Mouse (Mus musculus): ENCODE measurements at regions not wholly inside any gene's neighbourhood (a gene's known extent, or its start where the extent isn't known, plus 50 kb on each side); places are given as distances from the start of the nearest gene placed in this dataset.

DNA sequence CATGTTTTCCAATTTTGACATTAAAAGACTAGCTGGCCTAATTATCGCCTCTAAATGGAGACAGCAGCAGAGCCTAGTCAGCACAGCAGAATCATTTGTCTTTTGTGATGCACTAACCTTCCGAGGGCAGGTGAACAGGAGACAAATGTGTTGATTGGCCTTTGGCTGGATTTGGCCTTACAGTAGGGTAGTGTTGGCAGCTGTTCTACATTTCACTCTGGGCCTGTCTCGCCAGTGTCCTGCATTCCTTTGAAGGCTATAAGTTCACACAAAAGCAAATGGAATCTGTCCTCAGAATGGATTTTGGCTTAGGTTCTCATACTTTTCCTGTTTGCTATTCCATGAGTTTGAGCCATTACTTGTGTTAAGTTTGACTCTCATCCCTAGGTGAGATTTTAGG, 297.9 kb downstream of the C1d start:
- no peak for ATAC-seq (ENCODE audit: low FRiP score)

GRCm38 (mm10) chr11:17591780-17592487, 334.6 kb downstream of the C1d start:
- Histone ChIP-seq H3K4me3 (replicated peaks) (no peak overlapping the region), H3K4me1 (no peaks in the 10 kb centered on the region), H3K27me3 (no peaks in the 10 kb centered on the region), H3K27ac (no peak overlapping the region), H3K36me3 (replicated peaks) (no peaks in the 10 kb centered on the region), H3K9ac (no peak overlapping the region), H3K9me3 (no peaks in the 10 kb centered on the region), H3K4me2 (no peak overlapping the region)
- ATAC-seq (ENCODE audit: low FRiP score): no peak
- whole genome bisulfite sequencing: 67% methylated on average over 3 of the region's 3 CpGs

More for the DNA sequence above, 297.9 kb downstream of the C1d start:
- Histone ChIP-seq H3K27me3 (no peaks in the 10 kb centered on the region), H3K9me3 (no peaks in the 10 kb centered on the region), H3K27ac (no peak overlapping the region), H3K4me3 (replicated peaks) (no peak overlapping the region), H3K4me1 (no peaks in the 10 kb centered on the region), H3K9ac (no peak overlapping the region), H3K36me3 (replicated peaks) (no peaks in the 10 kb centered on the region), H3K4me2 (no peak overlapping the region)
- WGBS: 83% methylated on average over 3 of the region's 3 CpGs

GRCm38 (mm10) chr11:17603726-17604493, 346.5 kb downstream of the C1d start:
- Histone ChIP-seq H3K27me3 (no peaks in the 10 kb centered on the region), H3K27ac (no peak overlapping the region), H3K4me2 (no peak overlapping the region), H3K4me1 (no peaks in the 10 kb centered on the region), H3K36me3 (replicated peaks) (no peaks in the 10 kb centered on the region), H3K4me3 (replicated peaks) (no peak overlapping the region), H3K9me3 (no peaks in the 10 kb centered on the region), H3K9ac (no peak overlapping the region)
- WGBS: 81% methylated on average over 6 of the region's 6 CpGs
- no peak for ATAC-seq (ENCODE audit: low FRiP score)

DNA sequence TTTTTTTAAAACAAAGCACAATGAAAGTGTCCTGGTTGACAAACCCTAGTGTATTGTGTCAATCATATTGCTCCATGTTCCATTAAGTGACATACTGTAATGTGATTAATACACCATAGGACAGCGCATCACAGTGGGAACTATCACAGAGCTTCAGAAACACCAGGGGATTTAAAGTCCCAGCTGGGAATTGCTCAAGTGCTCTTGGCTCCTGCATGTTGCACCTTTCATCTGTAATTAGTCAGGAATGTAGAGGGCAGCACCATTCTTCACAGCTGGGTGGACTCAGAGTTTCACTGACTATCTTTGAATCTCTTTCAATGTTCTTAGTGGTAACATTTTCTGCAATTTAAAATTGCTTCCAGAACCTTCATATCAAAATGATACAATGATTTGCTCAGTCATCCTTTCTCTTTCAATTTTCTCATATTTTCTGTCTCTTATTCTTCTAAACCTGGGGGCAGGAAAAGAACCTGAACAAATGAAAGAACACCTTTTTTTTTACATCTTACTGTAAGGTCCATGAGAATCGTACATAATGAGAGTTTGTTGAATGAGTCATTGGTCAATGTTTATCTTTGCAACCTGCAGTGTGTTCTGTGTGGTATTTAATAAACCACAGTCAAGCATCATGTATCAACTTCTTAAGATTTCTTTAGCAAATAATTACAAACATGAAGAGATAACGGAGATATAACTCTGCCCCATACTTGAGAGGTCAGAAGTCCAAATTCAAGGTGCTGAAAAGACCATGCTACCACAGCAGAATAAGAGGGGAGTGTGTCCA, 333.0 kb downstream of the Etaa1 start:
- Histone ChIP-seq H3K9me3 (no peaks in the 10 kb centered on the region), H3K9ac (no peak overlapping the region), H3K27me3 (no peaks in the 10 kb centered on the region), H3K4me3 (replicated peaks) (no peak overlapping the region), H3K27ac (no peak overlapping the region), H3K4me1 (no peaks in the 10 kb centered on the region), H3K36me3 (replicated peaks) (no peaks in the 10 kb centered on the region), H3K4me2 (no peak overlapping the region)
- WGBS: 87% methylated on average over 3 of the region's 3 CpGs
- ATAC-seq (ENCODE audit: low FRiP score): no peak

DNA sequence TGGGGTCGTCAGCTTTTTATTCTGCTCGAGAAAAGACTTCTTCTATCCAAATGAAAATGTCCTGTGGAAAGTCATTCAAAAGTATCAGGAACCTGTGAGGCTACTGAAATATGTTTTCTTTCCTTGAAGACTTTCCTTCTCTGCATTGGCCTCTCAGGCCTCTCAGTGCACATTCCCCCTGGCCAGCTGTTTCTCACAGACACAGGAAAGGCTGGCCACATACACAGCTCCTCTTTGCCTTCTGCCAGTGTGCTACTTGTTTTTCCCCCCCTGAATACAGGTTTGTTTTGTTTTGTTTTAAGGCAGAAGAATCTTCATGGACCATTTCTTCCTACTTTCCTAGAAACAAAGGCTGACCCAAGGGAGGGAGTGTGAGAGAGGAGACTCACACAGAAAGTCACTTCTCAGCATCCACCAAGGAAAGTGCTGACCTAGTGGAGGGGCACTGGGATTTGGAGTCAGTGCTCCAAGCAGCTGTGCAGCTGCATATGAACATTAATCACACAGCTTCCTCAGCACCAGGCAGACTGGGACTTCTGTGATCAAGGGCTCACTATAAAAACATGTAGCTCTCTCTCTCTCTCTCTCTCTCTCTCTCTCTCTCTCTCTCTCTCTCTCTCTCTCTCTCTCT, 324.0 kb downstream of the Etaa1 start:
- H3K4me3 ChIP-seq (replicated peaks): no peak overlapping the region
- ATAC-seq (ENCODE audit: low FRiP score): no peak
- no peaks in the 10 kb centered on the region for H3K36me3 ChIP-seq (replicated peaks)
- H3K4me2 ChIP-seq: no peak overlapping the region
- no peaks in the 10 kb centered on the region for H3K4me1 ChIP-seq
- no peaks in the 10 kb centered on the region for H3K27me3 ChIP-seq
- H3K9me3 ChIP-seq: no peaks in the 10 kb centered on the region
- H3K9ac ChIP-seq: no peak overlapping the region
- WGBS: 91% methylated on average over 2 of the region's 2 CpGs
- no peak overlapping the region for H3K27ac ChIP-seq

GRCm38 (mm10) chr11:17630172-17630553, 323.5 kb downstream of the Etaa1 start:
- 60% methylated on average over 1 of the region's 1 CpGs for WGBS
- no peaks in the 10 kb centered on the region for H3K36me3 ChIP-seq (replicated peaks)

GRCm38 (mm10) chr11:17637158-17637557, 316.5 kb downstream of the Etaa1 start:
- 66% methylated on average over 3 of the region's 3 CpGs for WGBS
- Histone ChIP-seq H3K9me3 (no peaks in the 10 kb centered on the region), H3K36me3 (replicated peaks) (no peaks in the 10 kb centered on the region), H3K4me1 (no peaks in the 10 kb centered on the region), H3K27ac (no peak overlapping the region), H3K9ac (no peak overlapping the region), H3K27me3 (no peaks in the 10 kb centered on the region), H3K4me2 (no peak overlapping the region), H3K4me3 (replicated peaks) (no peak overlapping the region)
- ATAC-seq (ENCODE audit: low FRiP score): no peak

More at GRCm38 (mm10) chr11:17630172-17630553, 323.5 kb downstream of the Etaa1 start:
- H3K4me3 ChIP-seq (replicated peaks): no peak overlapping the region
- H3K4me1 ChIP-seq: no peaks in the 10 kb centered on the region
- no peaks in the 10 kb centered on the region for H3K9me3 ChIP-seq
- no peaks in the 10 kb centered on the region for H3K27me3 ChIP-seq
- H3K4me2 ChIP-seq: no peak overlapping the region
- ATAC-seq (ENCODE audit: low FRiP score): no peak
- no peak overlapping the region for H3K9ac ChIP-seq
- no peak overlapping the region for H3K27ac ChIP-seq

GRCm38 (mm10) chr11:17639922-17640321, 313.8 kb downstream of the Etaa1 start:
- H3K9ac ChIP-seq: no peak overlapping the region
- H3K4me2 ChIP-seq: no peak overlapping the region
- no peaks in the 10 kb centered on the region for H3K27me3 ChIP-seq
- no peaks in the 10 kb centered on the region for H3K36me3 ChIP-seq (replicated peaks)
- WGBS: 82% methylated on average over 7 of the region's 7 CpGs
- no peaks in the 10 kb centered on the region for H3K9me3 ChIP-seq
- ATAC-seq (ENCODE audit: low FRiP score): no peak
- H3K4me3 ChIP-seq (replicated peaks): no peak overlapping the region
- H3K27ac ChIP-seq: no peak overlapping the region
- H3K4me1 ChIP-seq: no peaks in the 10 kb centered on the region

DNA sequence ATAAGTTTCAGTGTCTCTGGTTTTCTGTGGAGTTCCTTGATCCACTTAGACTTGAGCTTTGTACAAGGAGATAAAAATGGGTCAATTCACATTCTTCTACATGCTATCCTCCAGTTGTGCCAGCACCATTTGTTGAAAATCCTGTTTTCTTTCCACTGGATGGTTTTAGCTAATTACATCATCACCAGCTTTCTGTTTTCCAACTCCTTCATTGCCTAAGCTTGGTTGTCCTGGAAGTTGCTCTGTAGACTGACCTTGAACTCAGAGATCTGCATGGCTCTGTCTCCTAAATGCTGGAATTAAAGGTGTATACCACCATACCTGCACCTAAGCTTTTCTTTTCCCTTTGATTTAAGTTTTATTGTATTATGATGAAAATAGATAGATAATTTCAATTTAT, 306.2 kb downstream of the Etaa1 start:
- ATAC-seq (ENCODE audit: low FRiP score): no peak
- Histone ChIP-seq H3K4me1 (no peaks in the 10 kb centered on the region), H3K4me3 (replicated peaks) (no peak overlapping the region), H3K27me3 (no peaks in the 10 kb centered on the region), H3K9ac (no peak overlapping the region), H3K4me2 (no peak overlapping the region), H3K9me3 (no peaks in the 10 kb centered on the region), H3K27ac (no peak overlapping the region), H3K36me3 (replicated peaks) (no peaks in the 10 kb centered on the region)

GRCm38 (mm10) chr11:17651389-17652156, 302.1 kb downstream of the Etaa1 start:
- 72% methylated on average over 4 of the region's 4 CpGs for WGBS
- Histone ChIP-seq H3K4me1 (no peaks in the 10 kb centered on the region), H3K27ac (no peak overlapping the region), H3K9me3 (no peaks in the 10 kb centered on the region), H3K36me3 (replicated peaks) (no peaks in the 10 kb centered on the region), H3K4me3 (replicated peaks) (no peak overlapping the region), H3K4me2 (no peak overlapping the region), H3K9ac (no peak overlapping the region), H3K27me3 (no peaks in the 10 kb centered on the region)
- ATAC-seq (ENCODE audit: low FRiP score): no peak

- no peaks in the 10 kb centered on the region for H3K9me3 ChIP-seq
- H3K4me3 ChIP-seq (replicated peaks): no peak overlapping the region
- H3K4me2 ChIP-seq: no peak overlapping the region
- 87% methylated on average over 2 of the region's 2 CpGs for WGBS
- no peak overlapping the region for H3K9ac ChIP-seq
- H3K27me3 ChIP-seq: no peaks in the 10 kb centered on the region
- H3K36me3 ChIP-seq (replicated peaks): no peaks in the 10 kb centered on the region
- no peak for ATAC-seq (ENCODE audit: low FRiP score)
- H3K27ac ChIP-seq: no peak overlapping the region
- H3K4me1 ChIP-seq: peaks cover 12% of the 10 kb centered on the region; the same call in 1 of the 2 replicates
Measured at GRCm38 (mm10) chr11:17655840-17656239, 297.8 kb downstream of the Etaa1 start.

All from forebrain, embryonic 12.5 days (tissue).